Mouse (Mus musculus): ENCODE results near the gene Txlna. TPM values are rescaled to one million over a fixed set of nuclear protein-coding genes. Genes with fewer than 3 reads are reported as not detected.

Txlna gene
- total RNA-seq (2022): 10 to 100 TPM; 65.9 to 84.3 (median 74.4) TPM

GRCm38 (mm10) chr4:129640638-129641467 is at the start of gene Txlna:
Txlna (minus strand) TSS chr4:129641065.
- peak; percentile 96 for DNase-seq

GRCm38 (mm10) chr4:129684531-129684930 is 43.7 kb upstream of the Txlna start:
- no peak for DNase-seq

GRCm38 (mm10) chr4:129683901-129684493 is 43.1 kb upstream of the Txlna start:
- no peak for DNase-seq

- no peak for DNase-seq
Measured at GRCm38 (mm10) chr4:129681837-129682236, 41.0 kb upstream of the Txlna start.

GRCm38 (mm10) chr4:129672878-129673449 is 32.1 kb upstream of the Txlna start:
- DNase-seq: no peak

- peak; percentile 86 for DNase-seq
Measured at GRCm38 (mm10) chr4:129672083-129672877, 31.4 kb upstream of the Txlna start, which contains the start of gene Kpna6. Kpna6 (minus strand) TSS chr4:129672767.

- DNase-seq: peak; percentile 40
Measured at GRCm38 (mm10) chr4:129671491-129672082, 30.7 kb upstream of the Txlna start.

- DNase-seq: no peak
Measured at GRCm38 (mm10) chr4:129662255-129662813, 21.5 kb upstream of the Txlna start.

- DNase-seq: no peak
Measured at GRCm38 (mm10) chr4:129661584-129661983, 20.7 kb upstream of the Txlna start.

GRCm38 (mm10) chr4:129654770-129655169 is 13.9 kb upstream of the Txlna start:
- no peak for DNase-seq

- DNase-seq: no peak
Measured at GRCm38 (mm10) chr4:129650359-129650758, 9.5 kb upstream of the Txlna start.

GRCm38 (mm10) chr4:129648656-129649055 is 7.8 kb upstream of the Txlna start:
- DNase-seq: no peak

GRCm38 (mm10) chr4:129645204-129645603 is 4.3 kb upstream of the Txlna start:
- no peak for DNase-seq

- no peak for DNase-seq
Measured at GRCm38 (mm10) chr4:129641756-129642155, 891 bp upstream of the Txlna start.

- DNase-seq: no peak
Measured at GRCm38 (mm10) chr4:129640101-129640637, 696 bp downstream of the Txlna start.

GRCm38 (mm10) chr4:129639221-129639620 is 1.6 kb downstream of the Txlna start:
- no peak for DNase-seq

- no peak for DNase-seq
Measured at GRCm38 (mm10) chr4:129633852-129634251, 7.0 kb downstream of the Txlna start.

GRCm38 (mm10) chr4:129631867-129632266 is 9.0 kb downstream of the Txlna start:
- DNase-seq: no peak

- DNase-seq: no peak
Measured at GRCm38 (mm10) chr4:129630944-129631343, 9.9 kb downstream of the Txlna start.

GRCm38 (mm10) chr4:129626035-129626434 is 14.8 kb downstream of the Txlna start:
- no peak for DNase-seq

GRCm38 (mm10) chr4:129625496-129625895 is 15.4 kb downstream of the Txlna start:
- no peak for DNase-seq

- no peak for DNase-seq
Measured at GRCm38 (mm10) chr4:129625029-129625370, 15.9 kb downstream of the Txlna start.
